Mouse (Mus musculus): ENCODE results near the gene Lap3. TPM values are rescaled to one million over a fixed set of nuclear protein-coding genes. Genes with fewer than 3 reads are reported as not detected.

The Lap3 gene
- polyA plus RNA-seq, 1 experiment = 11.9 TPM

- peaks cover 14% of the 10 kb centered on the region for H3K27me3 ChIP-seq (replicated peaks)
- no peak overlapping the region for H3K4me3 ChIP-seq (replicated peaks)
- TF ChIP-seq GATA1 (IDR thresholded peaks at IDR 0.05; ENCODE audit: borderline replicate concordance, low read length) = no peak
- TF ChIP-seq FLI1 (IDR thresholded peaks at IDR 0.05; ENCODE audit: low read length) = no peak
- H3K4me1 ChIP-seq = peaks cover 7% of the 10 kb centered on the region; the same call in 1 of the 2 replicates
- no peaks in the 10 kb centered on the region for H3K36me3 ChIP-seq (replicated peaks; ENCODE audit: low read length)
- no peaks in the 10 kb centered on the region for H3K9me3 ChIP-seq
Measured at GRCm38 (mm10) chr5:45473521-45473920, 19.7 kb upstream of the Lap3 start.

GRCm38 (mm10) chr5:45474215-45474614 lies 19.0 kb upstream of the Lap3 start:
- H3K27me3 ChIP-seq (replicated peaks) = peaks cover 14% of the 10 kb centered on the region
- no peaks in the 10 kb centered on the region for H3K36me3 ChIP-seq (replicated peaks; ENCODE audit: low read length)
- no peak for TF ChIP-seq FLI1 (IDR thresholded peaks at IDR 0.05; ENCODE audit: low read length)
- no peak for TF ChIP-seq GATA1 (IDR thresholded peaks at IDR 0.05; ENCODE audit: borderline replicate concordance, low read length)
- no peak overlapping the region for H3K4me3 ChIP-seq (replicated peaks)
- peaks cover 7% of the 10 kb centered on the region; the same call in 1 of the 2 replicates for H3K4me1 ChIP-seq
- H3K9me3 ChIP-seq = no peaks in the 10 kb centered on the region

GRCm38 (mm10) chr5:45474758-45475157 lies 18.4 kb upstream of the Lap3 start:
- no peak overlapping the region for H3K4me3 ChIP-seq (replicated peaks)
- H3K27me3 ChIP-seq (replicated peaks) = peaks cover 13% of the 10 kb centered on the region
- no peaks in the 10 kb centered on the region for H3K36me3 ChIP-seq (replicated peaks; ENCODE audit: low read length)
- peaks cover 7% of the 10 kb centered on the region; the same call in 1 of the 2 replicates for H3K4me1 ChIP-seq
- TF ChIP-seq GATA1 (IDR thresholded peaks at IDR 0.05; ENCODE audit: borderline replicate concordance, low read length) (no peak), FLI1 (IDR thresholded peaks at IDR 0.05; ENCODE audit: low read length) (no peak)
- H3K9me3 ChIP-seq = no peaks in the 10 kb centered on the region

GRCm38 (mm10) chr5:45475771-45476170 lies 17.4 kb upstream of the Lap3 start:
- no peaks in the 10 kb centered on the region for H3K9me3 ChIP-seq
- peaks cover 12% of the 10 kb centered on the region for H3K27me3 ChIP-seq (replicated peaks)
- H3K36me3 ChIP-seq (replicated peaks; ENCODE audit: low read length) = no peaks in the 10 kb centered on the region
- H3K4me3 ChIP-seq (replicated peaks) = no peak overlapping the region
- H3K4me1 ChIP-seq = peaks cover 7% of the 10 kb centered on the region; the same call in 1 of the 2 replicates
- TF ChIP-seq GATA1 (IDR thresholded peaks at IDR 0.05; ENCODE audit: borderline replicate concordance, low read length) = no peak
- TF ChIP-seq FLI1 (IDR thresholded peaks at IDR 0.05; ENCODE audit: low read length) = no peak

- Histone ChIP-seq H3K4me1 (peaks cover 7% of the 10 kb centered on the region; the same call in 1 of the 2 replicates), H3K36me3 (replicated peaks; ENCODE audit: low read length) (no peaks in the 10 kb centered on the region), H3K4me3 (replicated peaks) (no peak overlapping the region), H3K9me3 (no peaks in the 10 kb centered on the region), H3K27me3 (replicated peaks) (peaks cover 12% of the 10 kb centered on the region)
- TF ChIP-seq FLI1 (IDR thresholded peaks at IDR 0.05; ENCODE audit: low read length) = no peak
- TF ChIP-seq GATA1 (IDR thresholded peaks at IDR 0.05; ENCODE audit: borderline replicate concordance, low read length) = no peak
Measured at GRCm38 (mm10) chr5:45476288-45476687, 16.9 kb upstream of the Lap3 start.

GRCm38 (mm10) chr5:45477601-45478000 lies 15.6 kb upstream of the Lap3 start:
- peaks cover 10% of the 10 kb centered on the region for H3K27me3 ChIP-seq (replicated peaks)
- no peaks in the 10 kb centered on the region for H3K9me3 ChIP-seq
- H3K4me1 ChIP-seq = peaks cover 7% of the 10 kb centered on the region; the same call in 1 of the 2 replicates
- no peak overlapping the region for H3K4me3 ChIP-seq (replicated peaks)
- no peaks in the 10 kb centered on the region for H3K36me3 ChIP-seq (replicated peaks; ENCODE audit: low read length)
- no peak for TF ChIP-seq GATA1 (IDR thresholded peaks at IDR 0.05; ENCODE audit: borderline replicate concordance, low read length)
- no peak for TF ChIP-seq FLI1 (IDR thresholded peaks at IDR 0.05; ENCODE audit: low read length)

GRCm38 (mm10) chr5:45480066-45480465 lies 13.1 kb upstream of the Lap3 start:
- Histone ChIP-seq H3K4me3 (replicated peaks) (no peak overlapping the region), H3K36me3 (replicated peaks; ENCODE audit: low read length) (no peaks in the 10 kb centered on the region), H3K4me1 (peaks cover 7% of the 10 kb centered on the region; the same call in 1 of the 2 replicates), H3K9me3 (no peaks in the 10 kb centered on the region), H3K27me3 (replicated peaks) (peaks cover 10% of the 10 kb centered on the region)
- no peak for TF ChIP-seq FLI1 (IDR thresholded peaks at IDR 0.05; ENCODE audit: low read length)
- no peak for TF ChIP-seq GATA1 (IDR thresholded peaks at IDR 0.05; ENCODE audit: borderline replicate concordance, low read length)

GRCm38 (mm10) chr5:45481125-45481524 lies 12.0 kb upstream of the Lap3 start:
- TF ChIP-seq GATA1 (IDR thresholded peaks at IDR 0.05; ENCODE audit: borderline replicate concordance, low read length) (no peak), FLI1 (IDR thresholded peaks at IDR 0.05; ENCODE audit: low read length) (no peak)
- H3K36me3 ChIP-seq (replicated peaks; ENCODE audit: low read length) = no peaks in the 10 kb centered on the region
- no peaks in the 10 kb centered on the region for H3K9me3 ChIP-seq
- H3K4me1 ChIP-seq = peaks cover 3% of the 10 kb centered on the region; the same call in 1 of the 2 replicates
- peaks cover 5% of the 10 kb centered on the region for H3K27me3 ChIP-seq (replicated peaks)
- no peak overlapping the region for H3K4me3 ChIP-seq (replicated peaks)

- no peak for TF ChIP-seq FLI1 (IDR thresholded peaks at IDR 0.05; ENCODE audit: low read length)
- TF ChIP-seq GATA1 (IDR thresholded peaks at IDR 0.05; ENCODE audit: borderline replicate concordance, low read length) = no peak
- H3K4me3 ChIP-seq (replicated peaks) = no peak overlapping the region
- H3K4me1 ChIP-seq = peaks cover 3% of the 10 kb centered on the region; the same call in 1 of the 2 replicates
- peaks cover 7% of the 10 kb centered on the region for H3K27me3 ChIP-seq (replicated peaks)
- no peaks in the 10 kb centered on the region for H3K9me3 ChIP-seq
- H3K36me3 ChIP-seq (replicated peaks; ENCODE audit: low read length) = no peaks in the 10 kb centered on the region
Measured at GRCm38 (mm10) chr5:45482607-45483006, 10.6 kb upstream of the Lap3 start.

- Histone ChIP-seq H3K27me3 (replicated peaks) (peaks cover 4% of the 10 kb centered on the region), H3K4me3 (replicated peaks) (no peak overlapping the region), H3K9me3 (no peaks in the 10 kb centered on the region), H3K4me1 (no peaks in the 10 kb centered on the region), H3K36me3 (replicated peaks; ENCODE audit: low read length) (no peaks in the 10 kb centered on the region)
- TF ChIP-seq GATA1 (IDR thresholded peaks at IDR 0.05; ENCODE audit: borderline replicate concordance, low read length) = no peak
- no peak for TF ChIP-seq FLI1 (IDR thresholded peaks at IDR 0.05; ENCODE audit: low read length)
Measured at GRCm38 (mm10) chr5:45483654-45484053, 9.5 kb upstream of the Lap3 start.

Measured in megakaryocyte, embryonic 14.5 days (primary cell).